Mouse (Mus musculus): ENCODE results near the gene Memo1.
"Not testable (repeated sequence)": the region's sequence is repeated elsewhere in the genome, so short reads cannot be mapped to it uniquely, and the experiment has no call there.

The Memo1 gene

GRCm38 (mm10) chr17:74264333-74265155 is 30.8 kb downstream of the Memo1 start:
- DNase-seq (ENCODE audit: low read depth): peak; percentile 8

DNA sequence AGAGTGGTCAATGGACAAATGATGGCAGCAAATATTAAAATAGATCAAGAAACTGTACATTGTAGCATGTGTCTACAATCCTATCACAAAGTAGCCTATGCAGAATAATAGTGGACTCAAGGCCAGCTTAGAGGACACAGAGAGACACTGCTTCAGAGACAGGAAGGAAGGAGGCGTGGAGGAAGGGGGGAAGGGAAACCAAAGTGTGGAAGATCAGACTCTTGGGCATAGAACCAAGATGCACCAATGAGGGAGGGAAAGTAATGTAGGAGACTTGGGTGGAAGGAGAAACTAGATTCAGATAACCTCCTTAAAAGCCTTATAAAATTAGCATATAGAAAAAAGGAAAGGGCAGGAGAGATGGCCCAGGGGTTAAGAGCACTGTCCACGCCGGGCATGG is 32.9 kb downstream of the Memo1 start:
- DNase-seq (ENCODE audit: low read depth): no peak

DNA sequence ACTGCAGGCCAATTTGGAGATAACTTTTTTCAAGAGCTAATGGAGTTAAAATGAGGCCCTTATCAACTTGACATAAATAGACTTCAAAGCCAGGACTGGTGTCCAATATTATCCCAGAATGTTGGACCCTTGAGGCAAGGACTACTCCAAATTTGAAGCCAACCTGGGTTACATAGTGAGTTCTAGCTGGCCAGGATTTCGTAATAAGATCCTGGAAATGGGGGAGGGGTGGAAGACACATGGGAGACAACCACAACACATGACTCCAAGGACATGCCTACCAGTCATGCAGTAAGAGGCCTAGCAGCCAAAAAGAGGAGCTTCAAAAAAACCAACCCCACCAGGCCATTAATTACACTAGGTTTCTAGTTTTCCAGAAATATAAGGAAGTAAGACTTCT is 50.0 kb downstream of the Memo1 start:
- peak; percentile 71 for DNase-seq (ENCODE audit: low read depth)

DNA sequence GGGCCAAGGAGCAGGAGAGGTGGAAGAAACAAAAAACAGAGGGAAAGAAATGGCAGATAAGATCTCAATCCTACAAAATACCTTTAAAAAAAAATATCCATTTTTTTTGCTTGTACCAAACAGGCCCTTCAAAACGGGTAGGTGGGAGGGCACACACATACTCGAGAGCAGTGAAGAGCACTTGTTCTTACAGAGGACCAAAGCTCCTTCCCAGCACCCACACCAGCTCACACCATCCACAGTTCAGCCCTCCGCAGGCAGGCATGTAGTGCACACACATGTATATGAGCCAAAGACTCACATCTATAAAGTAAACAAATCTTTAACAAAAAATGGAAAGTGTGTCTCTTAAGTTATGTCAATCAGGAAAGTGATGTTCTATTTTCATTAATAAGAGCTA is 52.5 kb downstream of the Memo1 start:
- DNase-seq (ENCODE audit: low read depth): no peak

GRCm38 (mm10) chr17:74240322-74240721 is 55.0 kb downstream of the Memo1 start:
- no peak for DNase-seq (ENCODE audit: low read depth)

- peak; percentile 23 for DNase-seq (ENCODE audit: low read depth)
Observed at GRCm38 (mm10) chr17:74228131-74228759, 67.1 kb downstream of the Memo1 start.

DNA sequence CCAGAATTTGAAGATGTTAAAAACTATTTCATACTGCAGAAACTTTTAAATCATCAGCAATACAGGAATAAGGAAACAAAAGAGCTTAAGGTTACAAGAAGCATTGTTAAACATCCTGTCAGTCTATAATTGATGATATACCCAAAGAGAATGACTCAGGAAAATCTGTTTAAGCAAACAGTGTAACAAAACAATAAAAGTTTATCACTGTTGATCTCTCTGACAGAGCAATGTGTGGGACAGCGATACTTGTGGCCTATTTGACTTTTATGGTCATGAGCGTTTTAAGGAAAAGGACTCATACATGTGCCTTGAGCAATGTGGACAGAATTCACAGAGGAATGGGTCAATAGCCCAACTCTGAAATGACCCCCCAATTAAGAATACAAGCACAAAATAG is 78.0 kb downstream of the Memo1 start:
- peak; percentile 36 for DNase-seq (ENCODE audit: low read depth)

- DNase-seq (ENCODE audit: low read depth): not testable (repeated sequence)
Observed at GRCm38 (mm10) chr17:74212831-74213524, 82.3 kb downstream of the Memo1 start.

- DNase-seq (ENCODE audit: low read depth): no peak
Observed at GRCm38 (mm10) chr17:74209143-74209908, 86.0 kb downstream of the Memo1 start.

DNA sequence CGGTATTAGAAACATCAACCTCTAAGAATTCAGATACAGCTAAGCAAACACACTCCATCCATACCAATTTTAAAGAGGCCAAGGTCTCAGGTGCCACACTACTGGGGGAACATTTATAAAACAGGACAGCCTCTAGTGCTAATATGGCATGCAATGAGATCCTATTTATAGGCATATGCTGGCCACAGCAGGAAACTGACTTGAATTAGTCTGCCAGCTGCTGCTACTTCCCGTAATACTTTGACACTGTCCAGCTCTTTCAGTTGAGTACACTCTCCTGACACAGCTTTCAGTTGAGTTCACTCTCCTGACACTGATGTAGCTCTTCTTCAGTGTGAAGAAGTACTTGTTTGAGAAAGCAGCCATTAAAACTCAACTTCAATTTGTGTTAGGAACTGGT is 99.4 kb downstream of the Memo1 start:
- DNase-seq (ENCODE audit: low read depth): peak; percentile 90

DNA sequence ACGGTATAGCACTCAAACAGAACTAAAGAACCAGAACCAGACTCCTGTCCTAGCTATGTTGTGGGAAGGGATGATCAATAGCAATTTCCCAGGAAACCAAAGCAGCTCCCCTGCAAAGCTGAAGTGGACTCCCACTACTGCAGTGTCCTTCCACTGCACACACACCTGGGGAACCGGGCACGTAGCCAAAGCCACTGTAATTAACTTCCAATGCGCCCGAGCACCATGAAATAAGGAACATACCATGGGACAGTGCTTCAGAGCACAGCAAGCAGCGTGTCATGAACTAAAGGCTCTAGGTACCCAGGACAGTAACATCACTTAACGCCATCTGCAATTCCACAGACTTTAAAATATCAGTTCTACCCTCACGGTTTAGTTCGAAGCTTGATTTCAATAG is 100.6 kb downstream of the Memo1 start:
- DNase-seq (ENCODE audit: low read depth): no peak

DNA sequence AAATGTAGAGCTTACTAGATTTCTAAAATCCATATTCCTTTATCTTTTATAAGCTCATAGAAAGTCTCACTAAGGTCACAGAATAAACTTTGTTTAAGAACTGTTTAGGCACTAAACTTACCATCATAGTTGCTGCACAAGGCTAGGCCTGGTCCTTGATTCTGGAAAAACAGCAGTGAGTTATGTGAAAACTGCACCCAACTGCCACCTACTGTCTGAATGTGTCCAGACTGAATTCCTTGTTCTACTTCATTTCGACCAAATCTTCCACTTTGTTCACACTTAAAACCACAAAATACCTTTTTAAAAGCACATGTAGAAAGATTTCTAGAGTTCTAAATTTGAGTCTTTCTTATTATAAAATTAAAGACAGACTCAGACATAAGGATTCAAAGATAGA is 101.9 kb downstream of the Memo1 start:
- peak; percentile 42 for DNase-seq (ENCODE audit: low read depth)

DNA sequence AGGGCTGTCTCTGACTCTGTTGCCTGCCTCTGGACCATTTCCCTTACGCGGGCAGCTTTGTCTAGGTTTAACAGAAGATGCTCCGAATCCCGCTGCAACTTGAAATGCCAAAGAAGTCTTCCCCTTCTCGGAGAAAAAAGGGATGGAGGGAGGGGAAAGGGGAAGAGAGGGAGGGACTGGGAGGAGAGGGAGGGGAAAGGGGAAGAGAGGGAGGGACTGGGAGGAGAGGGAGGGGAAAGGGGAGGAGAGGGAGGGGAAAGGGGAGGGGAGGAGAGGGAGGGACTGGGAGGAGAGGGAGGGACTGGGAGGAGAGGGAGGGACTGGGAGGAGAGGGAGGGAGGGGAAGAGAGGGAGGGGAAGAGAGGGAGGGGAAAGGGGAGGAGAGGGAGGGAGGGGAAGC is 103.9 kb downstream of the Memo1 start:
- DNase-seq (ENCODE audit: low read depth): no peak

GRCm38 (mm10) chr17:74186197-74186596 is 109.1 kb downstream of the Memo1 start:
- peak; percentile 97 for DNase-seq (ENCODE audit: low read depth)

GRCm38 (mm10) chr17:74184739-74185138 is 110.6 kb downstream of the Memo1 start:
- DNase-seq (ENCODE audit: low read depth): no peak

DNA sequence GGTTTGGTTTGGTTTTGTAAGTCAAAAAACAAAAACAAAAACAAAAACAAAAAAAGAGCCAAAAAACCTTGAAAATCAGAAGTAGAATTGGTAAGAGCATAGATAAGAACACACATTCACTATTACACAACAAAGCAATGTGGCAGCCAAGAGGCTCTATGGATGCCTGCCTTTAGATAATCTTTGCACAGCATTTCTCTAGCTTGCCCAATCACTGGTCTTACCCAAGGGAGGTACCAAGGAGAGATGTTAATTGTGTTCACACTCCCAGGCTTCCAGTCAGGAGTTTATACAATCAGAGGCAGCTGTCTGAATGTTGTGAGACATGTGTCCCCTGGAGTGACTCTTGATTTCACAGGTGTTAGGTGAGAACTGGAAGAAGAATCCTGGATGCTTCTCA is 114.4 kb downstream of the Memo1 start:
- peak; percentile 35 for DNase-seq (ENCODE audit: low read depth)

DNA sequence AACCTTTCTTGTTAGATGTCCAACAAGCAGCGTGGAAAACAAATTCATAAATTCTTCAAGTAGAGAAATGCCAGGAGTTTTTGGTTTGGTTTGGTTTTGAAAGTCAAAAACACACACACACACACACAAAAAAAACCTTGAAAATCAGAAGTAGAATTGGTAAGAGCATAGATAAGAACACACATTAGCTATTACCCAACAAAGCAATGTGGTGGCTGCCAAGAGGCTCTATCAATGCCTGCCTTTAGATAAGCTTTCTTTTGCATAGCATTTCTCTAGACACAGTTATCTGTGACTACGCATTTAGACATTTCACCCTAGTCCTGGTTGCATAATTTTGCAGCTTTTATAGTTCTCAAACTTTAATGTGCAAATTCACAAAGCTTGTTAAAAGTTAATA is 115.7 kb downstream of the Memo1 start:
- not testable (repeated sequence) for DNase-seq (ENCODE audit: low read depth)

GRCm38 (mm10) chr17:74173726-74174125 is 121.6 kb downstream of the Memo1 start:
- DNase-seq (ENCODE audit: low read depth): no peak

- DNase-seq (ENCODE audit: low read depth): no peak
Observed at GRCm38 (mm10) chr17:74172834-74173233, 122.5 kb downstream of the Memo1 start.

GRCm38 (mm10) chr17:74159443-74159894 is 135.9 kb downstream of the Memo1 start:
- peak; percentile 88 for DNase-seq (ENCODE audit: low read depth)

DNA sequence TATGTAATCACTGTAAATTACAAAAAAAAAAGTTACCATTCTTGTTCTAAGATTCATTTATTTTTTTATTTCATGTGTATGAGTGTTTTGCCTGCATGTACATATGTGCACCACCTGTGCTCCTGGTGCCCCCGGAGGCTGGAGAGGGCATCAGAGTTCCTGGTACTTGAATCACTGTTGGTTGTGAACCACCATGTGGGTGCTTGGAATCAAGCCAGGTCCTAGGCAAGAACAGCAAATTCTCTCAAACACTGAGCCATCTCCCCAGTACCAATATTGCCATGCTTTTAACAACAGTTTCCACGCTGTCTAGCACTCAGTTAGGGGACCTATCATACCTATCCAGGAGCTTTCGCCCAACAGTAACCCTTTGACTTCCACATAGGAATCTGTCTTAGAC is 137.2 kb downstream of the Memo1 start:
- no peak for DNase-seq (ENCODE audit: low read depth)

Data from 416B (cell line).